In the genomic region with DNA sequence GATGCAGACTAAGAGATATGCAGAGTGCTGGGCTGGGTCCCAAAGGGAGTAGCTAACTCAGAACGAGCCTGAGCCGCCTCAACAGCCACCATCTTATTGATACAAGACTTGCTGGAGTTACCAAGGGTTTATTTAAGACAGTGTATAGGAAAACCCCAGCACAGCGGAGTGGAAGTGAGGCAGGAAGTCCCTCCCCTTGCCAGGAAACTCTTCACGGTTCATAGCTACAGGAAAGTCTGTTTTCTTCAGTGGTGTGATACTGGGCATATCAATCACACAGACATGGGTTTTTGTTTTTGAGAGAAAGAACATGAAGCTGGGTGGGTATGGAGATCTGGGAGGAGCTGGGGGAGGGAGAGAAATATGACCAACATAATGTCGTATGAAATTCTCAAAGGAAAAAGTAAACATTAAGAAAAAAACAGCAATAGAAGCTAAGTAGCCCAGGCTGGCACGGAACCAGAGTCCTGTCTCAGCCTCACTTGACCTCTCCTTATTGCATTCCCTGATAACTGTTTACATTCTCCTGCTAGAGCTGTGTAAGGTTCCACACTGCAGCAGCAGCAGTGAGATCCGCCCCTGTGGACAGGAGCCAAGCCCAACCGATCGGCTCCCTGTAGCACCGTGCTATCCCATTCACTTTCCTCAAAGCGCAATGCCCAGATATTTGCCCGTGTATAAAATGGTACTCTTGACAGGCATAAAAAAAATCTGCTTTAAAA, we compare ENCODE assay signal across 8 mouse cellular contexts.
DNase-seq lines count a peak whose midpoint lies in the region; ATAC-seq lines count a peak whose summit lies in the region.

No protein-coding gene starts in this region.

- H3K9ac ChIP-seq in embryonic facial prominence, embryonic 13.5 days, result peak overlapping the region; percentile 62
- H3K9ac ChIP-seq in hindbrain, embryonic 11.5 days (ENCODE audit: low read depth, low read length), result no peak overlapping the region
- H3K9ac ChIP-seq in limb, embryonic 12.5 days (replicated peaks), result peak overlapping the region; percentile 42
- H3K9ac ChIP-seq in midbrain, embryonic 16.5 days (ENCODE audit: low read depth, low read length), result no peak overlapping the region

- WGBS in embryonic facial prominence, embryonic 13.5 days, result 28% methylated on average over 12 of the region's 12 CpGs
- WGBS in hindbrain, embryonic 11.5 days, result 63% methylated on average over 12 of the region's 12 CpGs
- 29% methylated on average over 12 of the region's 12 CpGs for WGBS in limb, embryonic 12.5 days
- WGBS in midbrain, embryonic 16.5 days, result 55% methylated on average over 12 of the region's 12 CpGs

- H3K27ac ChIP-seq in embryonic facial prominence, embryonic 13.5 days, result peak overlapping the region; percentile 98
- peak overlapping the region; percentile 39; the same call in 1 of the 2 replicates for H3K27ac ChIP-seq in hindbrain, embryonic 11.5 days (ENCODE audit: low read depth, low read length)
- H3K27ac ChIP-seq in limb, embryonic 12.5 days, result peak overlapping the region; percentile 97
- peak overlapping the region; percentile 12; the same call in 1 of the 2 replicates for H3K27ac ChIP-seq in midbrain, embryonic 16.5 days (ENCODE audit: low read length)

- H3K27me3 ChIP-seq in embryonic facial prominence, embryonic 13.5 days, result no peaks in the 10 kb centered on the region
- H3K27me3 ChIP-seq in hindbrain, embryonic 11.5 days (ENCODE audit: control insufficient read depth, insufficient read depth, low read length), result no peaks in the 10 kb centered on the region
- no peaks in the 10 kb centered on the region for H3K27me3 ChIP-seq in limb, embryonic 12.5 days
- no peaks in the 10 kb centered on the region for H3K27me3 ChIP-seq in midbrain, embryonic 16.5 days (ENCODE audit: control insufficient read depth, insufficient read depth, low read depth, low read length)

- H3K4me1 ChIP-seq in embryonic facial prominence, embryonic 13.5 days, result peaks cover 98% of the 10 kb centered on the region
- H3K4me1 ChIP-seq in hindbrain, embryonic 11.5 days (replicated peaks; ENCODE audit: control insufficient read depth, insufficient read depth, low read length), result peaks cover 19% of the 10 kb centered on the region
- H3K4me1 ChIP-seq in limb, embryonic 12.5 days (replicated peaks), result peaks cover 90% of the 10 kb centered on the region
- peaks cover 76% of the 10 kb centered on the region for H3K4me1 ChIP-seq in midbrain, embryonic 16.5 days (ENCODE audit: control insufficient read depth, insufficient read depth, low read length)

- H3K36me3 ChIP-seq in embryonic facial prominence, embryonic 13.5 days, result no peaks in the 10 kb centered on the region
- no peaks in the 10 kb centered on the region for H3K36me3 ChIP-seq in hindbrain, embryonic 11.5 days (ENCODE audit: control insufficient read depth, insufficient read depth, low read length)
- H3K36me3 ChIP-seq in limb, embryonic 12.5 days, result peaks cover 17% of the 10 kb centered on the region
- H3K36me3 ChIP-seq in midbrain, embryonic 16.5 days (ENCODE audit: control insufficient read depth, insufficient read depth, low read length), result no peaks in the 10 kb centered on the region

- peak; percentile 42 for DNase-seq in right cerebral cortex, adult 18-20 months
- no peak for DNase-seq in right cerebral cortex, postnatal 36 days (ENCODE audit: low spot score in 2 of 2)
- DNase-seq in hindbrain, embryonic 11.5 days (ENCODE audit: low spot score), result no peak
- DNase-seq in MN1 (ENCODE audit: low spot score), result no peak
- DNase-seq in urinary bladder, adult 2 months (ENCODE audit: low spot score), result no peak

- H3K9me3 ChIP-seq in embryonic facial prominence, embryonic 13.5 days, result no peaks in the 10 kb centered on the region
- H3K9me3 ChIP-seq in hindbrain, embryonic 11.5 days (ENCODE audit: control insufficient read depth, low read length), result no peaks in the 10 kb centered on the region
- H3K9me3 ChIP-seq in limb, embryonic 12.5 days, result no peaks in the 10 kb centered on the region
- no peaks in the 10 kb centered on the region for H3K9me3 ChIP-seq in midbrain, embryonic 16.5 days (replicated peaks; ENCODE audit: control insufficient read depth, low read length, poor library complexity, severe bottlenecking)

- H3K4me3 ChIP-seq in embryonic facial prominence, embryonic 13.5 days, result peak overlapping the region; percentile 59
- no peak overlapping the region for H3K4me3 ChIP-seq in hindbrain, embryonic 11.5 days (ENCODE audit: low read depth, low read length)
- H3K4me3 ChIP-seq in limb, embryonic 12.5 days (replicated peaks), result peak overlapping the region; percentile 64
- no peak overlapping the region for H3K4me3 ChIP-seq in midbrain, embryonic 16.5 days (ENCODE audit: low read depth, low read length)

- peak overlapping the region; percentile 67 for H3K4me2 ChIP-seq in embryonic facial prominence, embryonic 13.5 days
- no peak overlapping the region; the same call in 1 of the 2 replicates for H3K4me2 ChIP-seq in hindbrain, embryonic 11.5 days (replicated peaks; ENCODE audit: low read depth, low read length)
- H3K4me2 ChIP-seq in limb, embryonic 12.5 days, result peak overlapping the region; percentile 68
- H3K4me2 ChIP-seq in midbrain, embryonic 16.5 days (ENCODE audit: low read length), result no peak overlapping the region; the same call in 1 of the 2 replicates

- ATAC-seq in embryonic facial prominence, embryonic 13.5 days (ENCODE audit: insufficient number of reproducible peaks, insufficient read depth, low FRiP score, low TSS enrichment, low read depth), result peak; percentile 59; the same call in 1 of the 2 replicates
- ATAC-seq in hindbrain, embryonic 11.5 days (ENCODE audit: low FRiP score), result no peak
- no peak for ATAC-seq in limb, embryonic 12.5 days (ENCODE audit: insufficient number of reproducible peaks, insufficient read depth, low FRiP score, low TSS enrichment, low read depth)
- ATAC-seq in midbrain, embryonic 16.5 days, result no peak

Comparison
In these comparisons a context has a peak if more than half of its experiments do, and no peak if none do; other contexts are left out.
1. H3K27ac ChIP-seq: peak in every context shown above with its lines; median percentile 98 in embryonic facial prominence, embryonic 13.5 days; 97 in limb, embryonic 12.5 days; 39 in hindbrain, embryonic 11.5 days; 12 in midbrain, embryonic 16.5 days.
2. H3K4me2 ChIP-seq: peak in embryonic facial prominence, embryonic 13.5 days (single experiment) and limb, embryonic 12.5 days (single experiment); none in hindbrain, embryonic 11.5 days (single experiment) and midbrain, embryonic 16.5 days (single experiment).
3. H3K4me3 ChIP-seq: peak in embryonic facial prominence, embryonic 13.5 days (single experiment) and limb, embryonic 12.5 days (single experiment); none in hindbrain, embryonic 11.5 days (single experiment) and midbrain, embryonic 16.5 days (single experiment).
4. H3K9ac ChIP-seq: peak in embryonic facial prominence, embryonic 13.5 days (single experiment) and limb, embryonic 12.5 days (single experiment); none in hindbrain, embryonic 11.5 days (single experiment) and midbrain, embryonic 16.5 days (single experiment).